Mouse (Mus musculus): ENCODE results near the gene Olfr215.
"Not testable (repeated sequence)": the region's sequence is repeated elsewhere in the genome, so short reads cannot be mapped to it uniquely, and the experiment has no call there.

Gene Olfr215

DNA sequence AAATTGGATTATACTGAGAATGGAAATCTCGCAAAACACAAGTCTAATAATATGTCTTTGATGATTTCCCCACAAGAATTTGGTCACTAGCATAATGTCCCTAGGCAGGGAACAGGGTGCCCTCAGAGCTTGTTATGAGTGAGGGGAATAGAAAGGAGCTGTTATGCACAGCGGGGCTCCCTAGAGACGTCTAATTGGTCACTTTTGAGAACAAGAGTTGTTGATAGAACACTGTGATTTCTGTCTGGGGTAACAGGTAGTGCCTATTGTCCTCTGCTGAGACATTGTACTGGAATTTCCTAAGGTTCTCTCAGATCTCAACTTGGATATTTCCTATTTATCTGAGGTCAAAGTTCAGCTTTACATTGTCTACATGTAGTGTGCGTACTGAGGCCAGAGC lies at the start of gene Olfr215:
Gene Olfr215 (minus strand): TSS at position 101 of the 400 bp plus-strand sequence.
- no peak for DNase-seq (ENCODE audit: low spot score)

DNA sequence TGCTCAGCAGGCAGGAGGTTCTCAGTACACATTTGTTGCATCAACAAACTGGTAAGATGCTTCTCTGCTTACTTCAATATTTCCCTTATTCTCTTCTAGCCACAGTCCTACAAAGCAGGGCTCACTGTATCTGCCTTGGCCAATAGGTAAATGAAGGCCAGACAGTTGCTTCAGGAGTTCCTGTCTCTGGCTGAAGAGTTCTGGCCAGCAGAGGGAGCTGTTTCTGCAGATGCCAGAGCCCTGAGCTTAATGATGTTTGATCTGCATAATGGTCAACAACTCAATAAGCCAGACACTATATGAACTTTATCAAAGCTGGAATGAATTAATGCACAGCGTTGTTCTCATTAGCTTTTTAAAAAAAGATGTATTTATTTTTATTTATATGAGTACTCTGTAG lies 48.1 kb upstream of the Olfr215 start:
- peak; percentile 53 for DNase-seq (ENCODE audit: low spot score)

DNA sequence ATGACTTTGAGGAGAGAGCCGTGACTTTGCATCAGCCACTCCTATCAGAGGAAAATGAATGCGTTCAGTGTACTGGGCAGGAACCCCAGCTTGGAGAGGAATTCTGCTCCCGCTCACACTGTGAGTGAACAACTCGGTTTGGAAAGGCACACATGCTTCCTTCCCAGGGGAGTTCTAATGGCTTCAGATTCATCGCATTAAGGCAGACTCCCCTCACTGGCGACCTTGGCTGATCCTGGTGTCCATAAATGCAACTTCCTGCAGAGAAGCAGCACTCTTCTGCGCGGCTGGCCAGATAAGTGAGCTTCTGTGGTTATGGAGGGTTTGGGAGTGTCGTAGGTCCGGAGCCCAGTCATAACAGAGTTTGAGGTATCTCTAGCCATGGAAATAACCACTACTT lies 45.8 kb upstream of the Olfr215 start:
- no peak for DNase-seq (ENCODE audit: low spot score)

DNA sequence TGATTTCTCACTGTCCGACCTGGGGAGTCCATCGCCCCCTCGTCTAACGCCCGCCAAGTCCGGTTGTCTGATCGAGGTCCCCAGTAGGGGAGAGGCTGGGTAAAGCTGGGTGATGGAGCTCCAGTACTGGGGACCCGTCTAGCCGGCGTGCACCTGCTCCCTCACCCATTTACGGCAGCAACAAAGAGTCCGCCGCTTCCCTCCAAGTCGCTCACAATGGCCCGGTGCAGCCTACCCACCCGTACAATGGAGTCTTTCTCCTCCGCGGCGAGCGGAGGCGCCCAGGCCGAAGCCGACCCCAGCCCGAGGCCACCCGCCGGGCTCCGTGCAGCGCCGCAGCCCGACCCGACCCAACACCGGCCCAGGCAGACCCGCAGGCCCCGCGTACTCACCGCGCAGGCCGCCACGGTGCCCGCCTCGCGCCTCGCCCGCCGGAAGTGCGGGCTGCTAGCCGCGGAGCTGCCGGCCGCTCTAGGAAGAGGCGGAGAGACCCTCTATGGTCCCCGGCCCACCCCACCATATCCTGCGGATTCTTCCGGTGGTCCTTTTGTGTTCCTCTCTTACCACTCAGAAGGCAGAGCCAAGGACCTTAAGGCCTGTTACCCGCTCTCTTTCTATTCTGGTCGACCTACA lies 44.7 kb upstream of the Olfr215 start, which contains the start of gene Zfp422:
Gene Zfp422 (minus strand): TSS at position 461 of the 633 bp plus-strand sequence.
- DNase-seq (ENCODE audit: low spot score): peak; percentile 26

DNA sequence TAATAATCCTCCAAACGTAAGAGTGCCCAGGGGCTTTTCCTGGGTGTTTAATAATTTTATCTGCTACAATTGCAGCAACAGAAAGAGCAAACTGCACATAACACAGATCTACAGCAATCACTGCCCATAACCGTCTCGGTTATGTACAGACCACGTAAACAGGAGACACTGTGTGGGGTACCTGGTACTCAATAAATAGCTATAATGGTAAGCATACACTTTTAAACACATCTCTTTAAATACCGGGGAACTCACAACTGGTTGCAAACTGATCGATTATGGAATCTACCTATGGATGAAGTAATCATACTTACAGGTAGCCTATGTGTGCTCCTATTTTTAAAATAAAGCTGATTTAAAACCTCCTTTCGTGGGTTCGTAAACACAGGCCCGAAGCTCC lies 44.1 kb upstream of the Olfr215 start:
- no peak for DNase-seq (ENCODE audit: low spot score)

DNA sequence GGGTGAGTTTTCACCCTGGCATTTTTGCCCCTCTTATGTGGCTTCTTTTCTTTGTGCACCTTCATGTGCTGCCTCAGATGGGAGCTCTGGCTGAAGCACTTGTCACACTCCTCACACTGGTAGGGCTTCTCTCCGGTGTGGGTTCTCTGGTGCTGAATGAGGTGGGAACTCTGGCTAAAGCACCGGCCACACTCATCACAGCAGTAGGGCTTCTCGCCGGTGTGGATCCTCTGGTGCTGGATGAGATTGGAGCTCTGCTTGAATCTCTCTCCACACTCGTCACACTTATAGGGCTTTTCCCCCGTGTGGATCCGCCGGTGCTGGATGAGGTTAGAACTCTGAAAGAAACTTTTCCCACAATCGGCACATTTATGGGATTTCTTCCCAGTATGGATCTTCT lies 42.4 kb upstream of the Olfr215 start:
- DNase-seq (ENCODE audit: low spot score): not testable (repeated sequence)

DNA sequence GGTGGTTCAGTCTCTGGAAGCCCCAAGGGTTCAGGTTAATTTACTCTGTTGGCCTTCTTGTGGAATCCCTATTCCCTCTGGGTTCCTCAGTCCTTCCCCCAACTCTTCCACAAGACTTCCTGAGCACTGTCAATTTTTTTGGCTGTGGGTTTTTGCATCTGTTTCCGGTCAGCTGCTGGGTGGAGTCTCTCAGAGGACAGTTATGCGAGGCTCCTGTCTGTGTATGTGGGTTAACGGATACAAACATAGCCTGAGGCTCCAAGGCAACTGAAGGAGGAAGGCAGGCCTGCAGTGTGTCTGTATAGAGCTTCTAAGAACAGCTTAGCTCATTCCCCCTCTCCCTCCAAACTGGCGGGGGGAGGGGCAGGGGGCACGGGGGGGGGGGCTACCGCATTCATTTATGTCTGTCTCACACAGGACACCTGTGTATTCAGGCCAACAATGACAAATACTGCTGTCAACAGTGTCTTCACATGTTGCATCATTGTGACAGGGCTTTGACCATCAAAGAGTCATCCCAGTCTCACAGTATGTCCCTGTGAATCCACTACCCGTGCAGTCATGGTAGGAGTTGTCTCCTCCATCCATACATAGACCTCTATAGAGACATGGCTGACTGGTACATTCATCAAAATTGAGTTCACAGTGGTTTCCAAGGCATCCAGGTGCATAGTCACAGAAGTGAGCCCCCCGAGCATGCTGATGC lies 37.5 kb upstream of the Olfr215 start:
- no peak for DNase-seq (ENCODE audit: low spot score)

DNA sequence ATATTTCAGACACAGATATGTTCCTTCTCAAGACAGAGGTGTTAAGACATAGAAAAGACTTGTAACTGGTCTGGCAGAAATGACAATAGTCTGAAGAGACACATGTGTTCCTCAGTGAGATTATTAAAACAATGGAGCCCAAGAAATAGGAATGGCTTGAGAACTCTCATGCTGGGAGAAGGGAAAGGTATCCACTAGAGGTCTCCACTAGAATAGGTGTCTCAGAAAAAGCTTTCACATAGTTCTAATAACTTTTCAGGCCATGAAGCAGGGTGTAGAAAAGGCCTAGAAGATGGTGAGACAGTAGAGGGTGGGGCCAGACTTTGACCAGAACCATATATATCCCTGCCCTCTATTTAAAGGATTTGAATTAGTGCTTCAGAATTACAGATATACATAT lies 34.1 kb upstream of the Olfr215 start:
- DNase-seq (ENCODE audit: low spot score): no peak

DNA sequence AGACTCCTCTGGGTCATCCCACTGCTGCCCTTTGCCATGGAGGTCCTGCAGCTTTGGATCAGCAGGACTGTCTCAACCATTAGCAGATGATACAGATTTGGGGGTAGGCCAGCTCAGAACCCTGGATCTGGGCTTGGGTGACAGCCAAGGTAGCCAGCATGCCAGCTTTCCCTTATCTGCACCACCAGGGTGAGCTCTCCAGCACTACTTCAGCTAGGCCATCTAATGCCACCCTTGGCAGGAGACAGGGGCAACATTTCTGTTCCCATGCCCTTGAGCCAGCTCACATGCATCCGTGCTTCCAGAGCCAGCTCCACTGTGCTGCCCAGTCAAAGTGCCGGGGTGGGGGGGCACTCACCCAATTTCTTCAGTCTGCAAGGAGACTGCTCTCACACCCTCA lies 31.7 kb upstream of the Olfr215 start:
- no peak for DNase-seq (ENCODE audit: low spot score)

DNA sequence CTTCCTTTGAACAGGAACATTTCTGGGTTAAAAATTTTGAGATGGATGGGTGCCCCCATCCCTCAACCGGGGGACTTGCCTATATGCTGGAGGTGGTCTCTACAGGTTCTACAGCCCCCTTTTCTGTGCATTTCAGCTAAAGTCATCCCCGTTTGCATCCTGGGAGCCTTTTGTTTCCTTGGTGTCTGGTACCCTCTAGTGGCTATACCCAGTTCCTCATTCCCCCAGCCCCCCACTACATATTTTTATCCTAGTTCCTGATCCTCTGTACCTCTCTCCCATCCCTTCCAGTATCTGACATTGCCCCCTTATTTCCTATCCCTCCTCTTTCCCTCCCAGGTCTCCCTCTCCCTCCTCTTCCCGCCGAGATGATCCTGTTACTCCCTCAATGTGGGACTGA lies 23.2 kb upstream of the Olfr215 start:
- no peak for DNase-seq (ENCODE audit: low spot score)

DNA sequence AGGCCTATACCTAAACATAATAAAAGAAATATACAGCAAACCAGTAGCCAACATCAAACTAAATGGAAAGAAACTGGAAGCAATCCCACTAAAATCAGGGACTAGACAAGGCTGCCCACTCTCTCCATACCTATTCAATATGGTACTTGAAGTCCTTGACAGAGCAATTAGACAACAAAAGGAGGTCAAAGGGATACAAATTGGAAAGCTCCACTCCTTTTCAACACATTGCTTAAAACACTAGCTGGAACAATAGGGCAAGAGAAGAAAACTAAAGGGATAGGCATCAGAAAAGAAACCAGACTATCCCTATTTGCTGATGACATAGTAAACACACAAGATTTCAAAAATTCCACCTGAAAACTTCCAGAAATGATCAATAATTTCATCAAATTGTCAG lies 17.0 kb upstream of the Olfr215 start:
- not testable (repeated sequence) for DNase-seq (ENCODE audit: low spot score)

DNA sequence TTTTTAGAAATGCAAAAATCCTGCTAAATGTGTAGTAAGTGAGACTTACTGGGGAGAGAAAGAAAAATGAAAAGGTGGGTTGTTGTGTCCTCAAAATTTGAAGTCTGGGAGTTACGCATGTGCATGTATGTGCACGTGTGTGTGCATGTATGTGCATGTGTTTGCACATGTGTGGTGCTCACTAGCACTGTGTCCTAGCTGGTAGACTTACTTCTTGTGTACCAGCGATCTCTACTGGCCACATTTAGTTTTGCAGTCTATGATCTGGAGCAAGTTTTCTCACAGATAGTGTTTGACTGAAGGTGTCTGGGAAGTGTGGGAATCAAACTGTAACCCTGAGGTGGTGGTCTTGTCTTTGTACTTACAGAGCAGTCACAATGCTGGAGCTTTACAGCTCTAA lies 14.2 kb downstream of the Olfr215 start:
- peak; percentile 37 for DNase-seq (ENCODE audit: low spot score)

DNA sequence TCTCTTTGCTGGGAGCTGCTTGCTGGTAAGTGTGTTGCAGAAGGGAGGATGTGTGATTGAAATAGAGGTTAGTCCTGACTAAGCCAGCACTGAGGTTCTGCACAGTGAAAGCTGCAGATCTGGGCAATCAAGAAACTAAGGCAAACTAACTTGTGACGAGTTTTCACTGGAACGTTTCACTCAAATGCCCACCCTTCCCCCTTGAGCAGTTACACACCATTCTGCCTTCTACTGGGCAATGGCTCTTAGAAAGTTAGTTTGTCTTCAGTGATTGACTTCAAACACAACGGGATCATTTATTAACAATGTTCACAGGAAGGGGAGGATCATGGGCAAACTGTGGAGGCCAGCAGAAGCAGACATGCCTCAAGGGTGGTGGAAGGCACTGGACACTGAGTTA lies 29.0 kb downstream of the Olfr215 start:
- no peak for DNase-seq (ENCODE audit: low spot score)

DNA sequence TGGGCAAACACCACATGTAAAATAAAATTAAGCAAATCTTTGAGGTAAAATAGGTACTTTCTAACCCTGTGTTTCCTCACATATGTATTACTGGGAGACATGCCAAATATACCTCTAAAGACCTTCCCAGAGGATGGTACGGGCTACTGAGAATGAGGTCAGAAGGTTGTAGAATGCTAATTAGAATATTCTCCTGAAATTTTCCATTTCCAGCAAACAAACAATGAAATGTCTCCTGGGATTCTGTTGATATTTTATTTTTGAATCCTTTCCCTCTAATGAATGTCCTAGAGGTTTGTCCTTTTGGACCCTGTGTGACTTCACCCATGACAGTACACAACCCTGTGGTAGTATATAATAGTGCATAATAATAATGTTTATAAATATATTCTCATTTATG lies 30.1 kb downstream of the Olfr215 start, which contains the start of gene Olfr214:
Gene Olfr214 (plus strand): TSS at position 301 of the 400 bp plus-strand sequence.
- DNase-seq (ENCODE audit: low spot score): no peak

DNA sequence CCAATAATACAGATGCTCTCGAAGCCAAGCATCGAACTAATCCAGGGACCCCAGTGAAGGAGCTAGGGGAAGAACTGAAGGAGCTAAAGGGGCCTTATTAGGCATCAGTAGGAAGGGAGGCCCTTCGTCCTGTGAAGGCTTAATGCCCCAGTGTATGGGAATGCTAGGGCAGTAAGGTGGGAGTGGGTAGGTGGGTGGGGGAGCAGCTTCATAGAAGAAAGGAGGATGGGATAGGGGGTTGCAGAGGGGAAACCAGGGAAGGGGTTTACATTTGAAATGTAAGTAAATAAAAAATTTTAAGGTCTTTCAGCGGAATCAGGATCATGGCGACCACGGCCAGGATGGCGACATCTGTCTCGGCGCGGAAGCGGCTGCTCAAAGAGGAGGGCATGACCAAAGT lies 33.2 kb downstream of the Olfr215 start, which contains the start of gene Gm5580:
Gene Gm5580 (plus strand): TSS at position 301 of the 400 bp plus-strand sequence.
- not testable (repeated sequence) for DNase-seq (ENCODE audit: low spot score)

DNA sequence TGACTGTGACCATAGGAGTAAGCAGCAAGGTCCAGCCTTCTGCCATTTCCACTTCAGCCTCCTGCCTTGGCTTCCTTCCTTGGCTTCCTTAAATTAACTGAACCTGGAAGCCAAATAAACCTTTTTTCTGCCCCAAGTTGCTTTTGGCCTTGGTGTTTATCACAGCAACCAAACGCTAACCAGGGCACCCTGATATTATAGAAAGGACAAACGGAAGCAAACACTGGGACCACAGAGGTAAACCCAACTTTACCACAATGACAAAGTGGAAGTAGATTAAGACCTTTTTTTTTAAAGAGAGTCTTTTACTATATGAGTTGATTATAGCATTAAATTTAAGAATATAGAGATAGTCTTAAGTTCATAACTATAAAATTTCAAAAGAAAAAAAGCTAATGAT lies 41.5 kb downstream of the Olfr215 start:
- DNase-seq (ENCODE audit: low spot score): no peak

DNA sequence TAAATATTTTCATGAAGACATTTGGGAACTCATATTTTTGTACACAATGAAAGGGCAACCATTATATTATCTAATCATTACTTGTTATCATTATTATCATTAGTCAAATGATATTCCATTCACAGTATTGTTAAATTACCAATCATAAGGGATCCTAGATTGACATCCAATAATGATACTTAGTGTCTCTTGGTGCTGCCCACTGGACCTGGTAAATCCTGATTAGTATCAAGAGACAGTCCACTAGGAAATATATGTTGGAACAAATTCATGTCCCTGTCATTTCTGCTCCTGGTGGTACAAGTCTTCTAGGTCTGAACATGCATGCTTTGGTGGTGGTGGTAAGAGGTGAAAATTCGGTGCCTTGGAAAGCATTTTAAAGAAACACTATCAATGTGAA lies 45.8 kb downstream of the Olfr215 start, which contains the start of gene Olfr213:
Gene Olfr213 (plus strand): TSS at position 301 of the 400 bp plus-strand sequence.
- DNase-seq (ENCODE audit: low spot score): no peak
